In the genomic region with DNA sequence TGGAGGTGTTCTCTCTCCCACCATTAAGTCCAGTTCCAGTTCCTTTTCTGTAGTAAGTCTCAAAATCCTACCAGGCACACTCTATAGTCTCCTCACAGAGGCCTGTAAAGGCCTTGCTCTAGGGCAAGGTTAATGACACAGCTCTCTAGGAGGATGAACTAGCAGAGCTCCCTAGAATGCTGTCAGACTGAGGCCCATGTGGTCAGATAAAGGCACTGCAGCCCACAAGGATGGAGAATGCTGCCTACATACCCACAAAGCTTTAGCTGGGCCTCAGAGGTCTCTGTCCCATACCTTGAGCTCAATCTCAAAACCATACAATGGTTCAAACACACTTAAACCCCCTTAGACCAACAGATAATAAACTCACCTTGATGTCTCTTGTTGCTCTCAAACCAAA, we compare ENCODE assay signal across 28 mouse cellular contexts. TPM values are rescaled to one million over a fixed set of nuclear protein-coding genes. Genes with fewer than 3 reads are reported as not detected.
DNase-seq lines count a peak whose midpoint lies in the region; ATAC-seq and TF ChIP-seq lines count a peak whose summit lies in the region.
"Had no signal": no experiment of that assay in that cellular context is flagged by ENCODE, and none has a peak within 500 bp of the region (broad histone marks: within the 10 kb centered on the region; RNA-seq: fewer than 3 reads in every experiment).

No protein-coding gene starts in this region.

- no peak overlapping the region for H3K9ac ChIP-seq in hindbrain, postnatal 0 days (replicated peaks; ENCODE audit: low read length)
- no peak overlapping the region for H3K9ac ChIP-seq in hindbrain, embryonic 11.5 days (ENCODE audit: low read depth, low read length)
- H3K9ac ChIP-seq in liver, postnatal 0 days (replicated peaks), result no peak overlapping the region
- H3K9ac ChIP-seq: embryonic facial prominence, embryonic 12.5 days; forebrain, embryonic 15.5 days; hindbrain, embryonic 13.5 days; liver, embryonic 13.5 days; midbrain, embryonic 12.5 days; stomach, embryonic 15.5 days had no signal

- peak; percentile 17; the same call in 1 of the 2 replicates for TF ChIP-seq CTCF in hindbrain, postnatal 0 days (IDR thresholded peaks at IDR 0.05; ENCODE audit: low read depth)
- 0 out of 2 replicates have a peak, but pooled peaks have one; percentile 14 for TF ChIP-seq CTCF in liver, postnatal 0 days (IDR thresholded peaks at IDR 0.05; ENCODE audit: low read depth)
- no peak for TF ChIP-seq CTCF in G1E (IDR thresholded peaks at IDR 0.05; ENCODE audit: low read depth, low read length)

- TF ChIP-seq EP300 in liver, postnatal 0 days (IDR thresholded peaks at IDR 0.05; ENCODE audit: low read depth), result no peak

- no peak overlapping the region for H3K4me3 ChIP-seq in hindbrain, postnatal 0 days (ENCODE audit: low read length)
- no peak overlapping the region for H3K4me3 ChIP-seq in hindbrain, embryonic 11.5 days (ENCODE audit: low read depth, low read length)
- H3K4me3 ChIP-seq in liver, postnatal 0 days (ENCODE audit: low read depth, low read length), result no peak overlapping the region
- no peak overlapping the region for H3K4me3 ChIP-seq in G1E (ENCODE audit: low read depth, low read length)
- H3K4me3 ChIP-seq: embryonic facial prominence, embryonic 12.5 days; forebrain, embryonic 10.5 days; forebrain, embryonic 15.5 days; hindbrain, embryonic 13.5 days; liver, embryonic 13.5 days; midbrain, embryonic 12.5 days; stomach, embryonic 15.5 days had no signal

- H3K27me3 ChIP-seq in hindbrain, postnatal 0 days (ENCODE audit: insufficient read depth, low read length), result no peaks in the 10 kb centered on the region
- no peaks in the 10 kb centered on the region for H3K27me3 ChIP-seq in hindbrain, embryonic 11.5 days (ENCODE audit: control insufficient read depth, insufficient read depth, low read length)
- no peaks in the 10 kb centered on the region for H3K27me3 ChIP-seq in liver, postnatal 0 days (ENCODE audit: insufficient read depth, low read length)
- no peaks in the 10 kb centered on the region for H3K27me3 ChIP-seq in G1E (ENCODE audit: insufficient read depth, low read length)
- H3K27me3 ChIP-seq: embryonic facial prominence, embryonic 12.5 days; forebrain, embryonic 15.5 days; hindbrain, embryonic 13.5 days; liver, embryonic 13.5 days; midbrain, embryonic 12.5 days; stomach, embryonic 15.5 days had no signal

- no peaks in the 10 kb centered on the region for H3K9me3 ChIP-seq in hindbrain, postnatal 0 days (ENCODE audit: low read length)
- no peaks in the 10 kb centered on the region for H3K9me3 ChIP-seq in hindbrain, embryonic 11.5 days (ENCODE audit: control insufficient read depth, low read length)
- H3K9me3 ChIP-seq in liver, postnatal 0 days (ENCODE audit: low read length), result no peaks in the 10 kb centered on the region
- no peaks in the 10 kb centered on the region for H3K9me3 ChIP-seq in G1E (replicated peaks)
- H3K9me3 ChIP-seq: embryonic facial prominence, embryonic 12.5 days; forebrain, embryonic 10.5 days; forebrain, embryonic 15.5 days; hindbrain, embryonic 13.5 days; liver, embryonic 13.5 days; midbrain, embryonic 12.5 days; stomach, embryonic 15.5 days had no signal

- H3K36me3 ChIP-seq in hindbrain, postnatal 0 days (ENCODE audit: insufficient read depth, low read length), result peaks cover 16% of the 10 kb centered on the region
- 0 out of 2 replicates have a peak, but pooled peaks cover 3% of the 10 kb centered on the region for H3K36me3 ChIP-seq in hindbrain, embryonic 11.5 days (ENCODE audit: control insufficient read depth, insufficient read depth, low read length)
- peaks cover 65% of the 10 kb centered on the region for H3K36me3 ChIP-seq in liver, postnatal 0 days (replicated peaks; ENCODE audit: insufficient read depth, low read length)
- peaks cover 91% of the 10 kb centered on the region for H3K36me3 ChIP-seq in G1E (replicated peaks)

- H3K4me1 ChIP-seq in hindbrain, postnatal 0 days (ENCODE audit: insufficient read depth, low read length), result no peaks in the 10 kb centered on the region
- no peaks in the 10 kb centered on the region; the same call in 1 of the 2 replicates for H3K4me1 ChIP-seq in hindbrain, embryonic 11.5 days (replicated peaks; ENCODE audit: control insufficient read depth, insufficient read depth, low read length)
- no peaks in the 10 kb centered on the region for H3K4me1 ChIP-seq in liver, postnatal 0 days (ENCODE audit: insufficient read depth)
- H3K4me1 ChIP-seq in G1E (ENCODE audit: insufficient read depth, low read depth, low read length), result no peaks in the 10 kb centered on the region
- H3K4me1 ChIP-seq: embryonic facial prominence, embryonic 12.5 days; forebrain, embryonic 10.5 days; forebrain, embryonic 15.5 days; liver, embryonic 13.5 days; midbrain, embryonic 12.5 days; stomach, embryonic 15.5 days had no signal

- DNase-seq in hindbrain, postnatal 0 days (ENCODE audit: low spot score), result no peak
- DNase-seq in hindbrain, embryonic 11.5 days (ENCODE audit: low spot score), result no peak
- DNase-seq in liver, postnatal 0 days, result no peak
- DNase-seq in liver, result no peak
- no peak for DNase-seq in G1E (ENCODE audit: low spot score)
- no peak for DNase-seq in right cerebral cortex, postnatal 4 days
- DNase-seq in retina, postnatal 1 day, result no peak
- DNase-seq: adrenal gland, postnatal 10 days; cerebellum, adult 8-10 months; cerebellum, postnatal 25 days; embryo, embryonic 11 days; gastrocnemius, postnatal 10 days; heart, adult 11 months; heart, postnatal 36 days; kidney, adult 18-20 months; kidney, postnatal 14 days; left cerebral cortex, postnatal 4 days; liver, embryonic 13.5 days; lung, adult 2 months; right cerebral cortex, postnatal 14 days had no signal

- no peak overlapping the region for H3K27ac ChIP-seq in hindbrain, postnatal 0 days
- no peak overlapping the region for H3K27ac ChIP-seq in hindbrain, embryonic 11.5 days (ENCODE audit: low read depth, low read length)
- H3K27ac ChIP-seq in liver, postnatal 0 days (ENCODE audit: low read depth), result no peak overlapping the region
- H3K27ac ChIP-seq: embryonic facial prominence, embryonic 12.5 days; forebrain, embryonic 10.5 days; forebrain, embryonic 15.5 days; hindbrain, embryonic 13.5 days; liver, embryonic 13.5 days; midbrain, embryonic 12.5 days; stomach, embryonic 15.5 days had no signal

- no peak overlapping the region for H3K4me2 ChIP-seq in hindbrain, postnatal 0 days (ENCODE audit: low read depth, low read length)
- no peak overlapping the region for H3K4me2 ChIP-seq in hindbrain, embryonic 11.5 days (replicated peaks; ENCODE audit: low read depth, low read length)
- no peak overlapping the region for H3K4me2 ChIP-seq in liver, postnatal 0 days (ENCODE audit: low read depth, low read length)
- H3K4me2 ChIP-seq: embryonic facial prominence, embryonic 12.5 days; forebrain, embryonic 15.5 days; heart, embryonic 11.5 days; hindbrain, embryonic 13.5 days; liver, embryonic 13.5 days; midbrain, embryonic 12.5 days; stomach, embryonic 15.5 days had no signal

- no peak for ATAC-seq in hindbrain, postnatal 0 days
- no peak for ATAC-seq in hindbrain, embryonic 11.5 days (ENCODE audit: low FRiP score)
- no peak for ATAC-seq in liver, postnatal 0 days
- ATAC-seq in G1E (ENCODE audit: extremely low read depth, insufficient number of reproducible peaks, low FRiP score, poor library complexity, severe bottlenecking), result peak; percentile 45
- 0 out of 2 replicates have a peak, but pooled peaks have one; percentile 34 for ATAC-seq in megakaryocyte progenitor cell, adult 5-6 weeks (replicated peaks; ENCODE audit: poor library complexity)
- ATAC-seq: forebrain, embryonic 15.5 days had no signal

RNA-seq across cellular contexts. Expression of a gene that starts 19.3 kb away (rescaled TPM):
- 57.4 and 61.3 TPM in 2 replicates for total RNA-seq in hindbrain, postnatal 0 days (2014; rRNA removed)
- 87.1 and 90.4 TPM in 2 replicates for polyA plus RNA-seq in hindbrain, postnatal 0 days (2015; fragmentation: Nextera tagmentation; extraction: Ambion mirVana)
- polyA plus RNA-seq in hindbrain, embryonic 11.5 days (2014; fragmentation: Nextera tagmentation; extraction: Ambion mirVana), result 90.7 and 92.1 TPM in 2 replicates
- polyA plus RNA-seq in liver, postnatal 0 days (2015; fragmentation: Nextera tagmentation; extraction: Ambion mirVana), result 35.6 and 38.0 TPM in 2 replicates
- total RNA-seq in G1E (2014; fragmentation: Nextera tagmentation) (84.2 and 95.0 TPM in 2 replicates), G1E (2017) (107 and 114 TPM in 2 replicates)
- 16.6 and 18.8 TPM in 2 replicates for polyA plus RNA-seq in G1E (2012)
- 44.5 and 46.6 TPM in 2 replicates for total RNA-seq in megakaryocyte progenitor cell, adult 5-6 weeks (2015)
- total RNA-seq in megakaryocyte progenitor cell, adult 5-6 weeks (2017), result 78.3 and 87.6 TPM in 2 replicates

RNA-seq across cellular contexts. Expression of a gene that starts 19.5 kb away (rescaled TPM):
- total RNA-seq in hindbrain, postnatal 0 days (2014; rRNA removed), result 8.0 and 10.7 TPM in 2 replicates
- 2.3 and 2.8 TPM in 2 replicates for polyA plus RNA-seq in hindbrain, postnatal 0 days (2015; fragmentation: Nextera tagmentation; extraction: Ambion mirVana)
- polyA plus RNA-seq in hindbrain, embryonic 11.5 days (2014; fragmentation: Nextera tagmentation; extraction: Ambion mirVana), result 8.6 and 10.6 TPM in 2 replicates
- polyA plus RNA-seq in liver, postnatal 0 days (2015; fragmentation: Nextera tagmentation; extraction: Ambion mirVana), result 1.7 and 1.8 TPM in 2 replicates
- total RNA-seq in G1E (2014; fragmentation: Nextera tagmentation) (214 and 263 TPM in 2 replicates), G1E (2017) (13.9 and 14.3 TPM in 2 replicates)
- polyA plus RNA-seq in G1E (2012), result 206 and 220 TPM in 2 replicates
- 72.7 and 76.5 TPM in 2 replicates for total RNA-seq in megakaryocyte progenitor cell, adult 5-6 weeks (2015)
- total RNA-seq in megakaryocyte progenitor cell, adult 5-6 weeks (2017), result 15.3 and 15.7 TPM in 2 replicates

Comparison
In these comparisons a context has a peak if more than half of its experiments do, and no peak if none do; other contexts are left out.
1. ATAC-seq: peak in G1E (single experiment) and megakaryocyte progenitor cell, adult 5-6 weeks (single experiment); none in hindbrain, postnatal 0 days (single experiment), hindbrain, embryonic 11.5 days (single experiment) and liver, postnatal 0 days (single experiment).
2. RNA of a gene that starts 19.5 kb away (polyA plus RNA-seq): 206 to 220 TPM in G1E; 8.6 to 10.6 TPM in hindbrain, embryonic 11.5 days, 2.3 to 2.8 TPM in hindbrain, postnatal 0 days and 1.7 to 1.8 TPM in liver, postnatal 0 days; every median in the first group is over 10 times any median in the second.